Mouse (Mus musculus) adrenal gland, adult 18-20 months (tissue): ENCODE data around the gene Samd1. TPM values are rescaled to one million over a fixed set of nuclear protein-coding genes. Genes with fewer than 3 reads are reported as not detected.

ENCODE experiments used
- DNase-seq, 2 experiments: peaks; one replicate each; pipeline ENCODE4 v3.0.0; 2021 to 2022; ENCODE audit warnings: low spot score in 2 of 2
- long read RNA-seq, 2 experiments: library from polyadenylated mRNA; stranded (forward); transcript quantifications; one replicate each; pipeline ENCODE4 v2.0.0; 2021
- total RNA-seq, 2 experiments: library from RNA; stranded (reverse); gene quantifications; 1 replicate in 1 of 2; 2 replicates in 1 of 2; pipeline ENCODE4 v1.2.3; 2021

Gene Samd1
- total RNA-seq = 10 to 100 TPM; 28.2 to 30.3 TPM
- long read RNA-seq, experiment 1, partial matches to known transcripts = 2 of 6 reads
- long read RNA-seq, experiment 1, other reads (novel, unspliced or antisense) = 0 of 6 reads
- long read RNA-seq, experiment 2, transcript Samd1-201 (5 exons, 2,071 nt) = major isoform, 7 of 10 reads
- long read RNA-seq, experiment 2, partial matches to known transcripts = 2 of 10 reads
- long read RNA-seq, experiment 2, other reads (novel, unspliced or antisense) = 1 of 10 reads

DNA sequence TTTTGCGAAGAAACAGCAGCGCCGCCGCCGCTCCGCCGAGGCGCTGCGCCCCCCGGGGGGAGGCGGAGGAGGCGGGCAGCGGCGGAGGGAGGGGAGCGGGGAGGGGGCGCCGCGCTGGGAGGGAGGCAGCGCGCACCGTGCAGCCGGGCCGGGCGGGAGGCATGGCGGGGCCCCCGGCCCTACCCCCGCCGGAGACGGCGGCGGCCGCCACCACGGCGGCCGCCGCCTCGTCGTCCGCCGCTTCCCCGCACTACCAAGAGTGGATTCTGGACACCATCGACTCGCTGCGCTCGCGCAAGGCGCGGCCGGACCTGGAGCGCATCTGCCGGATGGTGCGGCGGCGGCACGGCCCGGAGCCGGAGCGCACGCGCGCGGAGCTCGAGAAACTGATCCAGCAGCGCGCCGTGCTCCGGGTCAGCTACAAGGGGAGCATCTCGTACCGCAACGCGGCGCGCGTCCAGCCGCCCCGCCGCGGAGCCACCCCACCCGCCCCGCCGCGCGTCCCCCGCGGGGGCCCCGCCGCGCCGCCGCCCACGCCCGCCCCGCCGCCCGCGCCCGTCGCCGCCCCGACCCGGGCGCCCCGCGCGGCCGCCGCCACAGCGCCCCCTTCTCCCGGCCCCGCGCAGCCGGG lies at the start of gene Samd1:
Gene Samd1, plus strand, starts transcription at position 162 of the 631 bp plus-strand sequence.
- peak; percentile 47 to 64 for DNase-seq

DNA sequence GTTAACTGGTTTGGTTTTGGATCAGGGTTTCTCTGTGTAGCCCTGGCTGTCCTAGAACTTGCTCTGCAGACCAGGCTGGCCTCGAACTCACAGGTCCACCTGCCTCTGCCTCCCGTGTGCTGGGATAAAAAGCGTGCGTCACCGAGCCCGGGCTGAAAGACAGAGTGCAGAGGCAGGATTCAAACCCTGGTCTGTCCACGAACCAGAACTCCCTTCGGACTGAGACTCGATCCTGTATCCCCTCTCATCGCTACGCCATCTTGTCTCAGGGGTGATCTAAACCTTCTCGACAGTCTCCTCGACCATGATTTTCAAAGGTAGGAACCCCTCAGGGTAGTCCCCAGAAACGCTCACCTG lies 42.7 kb upstream of the Samd1 start:
- no peak for DNase-seq

DNA sequence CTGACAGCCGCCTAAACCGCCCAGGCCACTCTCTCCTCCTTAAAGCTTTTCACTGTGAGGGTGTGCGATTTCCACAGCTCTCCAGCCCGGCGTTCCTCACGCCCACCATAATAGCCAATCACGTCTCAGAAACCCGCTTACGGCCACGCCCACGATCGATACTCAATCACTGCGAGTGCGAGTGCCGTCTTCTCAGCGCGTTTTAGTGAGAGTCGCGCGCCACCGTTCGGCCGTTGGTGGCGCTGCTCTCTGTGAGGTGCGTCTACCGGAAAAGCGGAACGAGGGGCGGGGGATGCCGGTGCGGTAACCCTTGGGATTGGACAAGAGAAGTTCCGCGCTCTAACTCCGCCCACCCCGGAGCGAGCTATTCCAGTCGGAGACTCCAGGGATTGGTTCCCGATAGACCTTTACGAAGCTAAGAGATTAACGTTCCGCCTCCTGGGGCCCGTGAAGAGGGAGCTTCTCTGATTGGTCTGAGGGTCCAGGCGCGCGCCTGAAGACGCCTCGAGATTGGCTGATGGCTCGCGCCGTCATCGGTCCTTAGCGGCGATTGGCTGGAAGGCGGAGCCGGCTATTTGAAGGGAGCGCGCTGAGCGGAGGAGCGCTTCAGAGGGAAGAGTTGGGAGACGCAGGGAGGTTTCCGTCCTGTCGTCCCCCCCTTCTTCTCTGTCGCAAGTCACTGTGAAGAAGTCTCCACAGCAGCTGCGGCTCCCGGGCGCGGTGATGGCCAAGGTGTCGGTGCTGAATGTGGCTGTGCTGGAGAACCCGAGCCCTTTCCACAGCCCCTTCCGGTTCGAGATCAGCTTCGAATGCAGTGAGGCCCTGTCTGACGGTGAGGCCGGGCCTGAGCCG lies 42.1 kb upstream of the Samd1 start, which contains the start of the genes Gm10644 and Asf1b:
Gene Gm10644, minus strand, starts transcription at position 100 of the 852 bp plus-strand sequence.
Gene Asf1b, plus strand, starts transcription at position 402 of the 852 bp plus-strand sequence.
- peak; percentile 87 to 89 for DNase-seq

DNA sequence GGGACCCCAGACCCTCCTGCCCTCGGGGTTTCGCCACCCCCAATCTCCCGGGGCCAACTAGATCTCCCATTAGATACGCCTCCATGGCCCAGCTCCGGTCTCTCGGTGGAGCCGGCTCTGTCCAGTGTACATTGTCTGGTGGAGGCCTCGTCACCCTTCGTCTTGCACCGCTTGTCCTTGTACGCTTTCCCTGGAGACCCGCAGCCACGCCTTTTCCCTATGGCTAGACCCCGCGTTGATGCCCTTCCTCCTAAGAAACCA lies 41.6 kb upstream of the Samd1 start:
- no peak for DNase-seq

DNA sequence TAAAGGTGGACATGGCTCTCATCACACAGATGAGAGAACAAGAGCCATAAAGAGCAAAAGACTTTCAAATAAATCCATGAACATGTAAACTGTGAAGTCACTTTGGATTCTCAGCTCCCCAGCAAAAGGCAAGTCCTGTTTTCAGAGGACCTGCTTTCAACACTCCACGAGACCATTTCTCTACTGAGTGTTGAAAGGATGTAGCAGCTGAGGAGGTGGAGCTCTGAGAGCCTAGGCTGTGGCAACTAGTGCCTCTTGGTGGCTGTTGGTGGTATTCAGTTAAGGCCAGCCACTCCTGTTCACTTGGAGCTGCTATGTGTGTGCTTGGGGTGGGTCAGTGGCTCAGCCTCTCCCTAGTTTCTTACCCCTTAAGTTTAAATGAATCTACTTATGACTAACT lies 40.7 kb upstream of the Samd1 start:
- DNase-seq = no peak

DNA sequence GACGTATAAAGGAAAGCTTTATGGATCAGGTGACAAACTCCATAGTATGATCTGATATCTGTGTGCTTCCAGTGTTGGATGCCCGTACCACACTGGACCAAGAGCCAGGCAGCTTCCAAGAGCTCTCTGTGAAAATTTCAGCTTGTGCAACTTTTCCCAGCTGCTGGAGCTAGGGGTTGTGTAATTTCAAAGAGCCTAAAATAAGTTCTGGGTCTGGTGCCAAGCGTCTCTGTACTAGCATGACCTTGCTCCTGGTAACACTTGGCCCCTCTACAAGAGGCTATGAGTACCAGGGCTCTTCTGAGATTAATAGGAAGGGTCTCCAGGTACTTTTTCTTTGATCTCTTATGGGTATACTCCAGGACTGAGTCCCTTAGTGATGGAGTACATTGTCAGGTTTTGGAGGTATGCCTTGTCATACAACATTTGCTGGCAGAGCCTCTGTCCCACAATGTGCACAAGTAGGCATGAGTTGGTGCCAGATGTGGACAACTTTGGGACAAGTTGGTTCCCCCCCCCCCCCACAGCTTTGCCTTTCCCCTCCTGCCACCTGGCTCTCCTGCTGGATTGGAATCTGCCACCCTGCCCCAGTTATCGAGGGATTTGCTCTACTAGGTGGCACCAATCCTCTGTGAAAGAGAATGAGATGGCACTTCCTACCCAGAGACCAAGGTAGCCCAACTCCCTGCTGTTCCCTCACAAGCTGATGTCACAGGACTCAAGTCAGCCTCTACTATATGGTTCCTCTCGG lies 33.3 kb upstream of the Samd1 start:
- DNase-seq = no peak

DNA sequence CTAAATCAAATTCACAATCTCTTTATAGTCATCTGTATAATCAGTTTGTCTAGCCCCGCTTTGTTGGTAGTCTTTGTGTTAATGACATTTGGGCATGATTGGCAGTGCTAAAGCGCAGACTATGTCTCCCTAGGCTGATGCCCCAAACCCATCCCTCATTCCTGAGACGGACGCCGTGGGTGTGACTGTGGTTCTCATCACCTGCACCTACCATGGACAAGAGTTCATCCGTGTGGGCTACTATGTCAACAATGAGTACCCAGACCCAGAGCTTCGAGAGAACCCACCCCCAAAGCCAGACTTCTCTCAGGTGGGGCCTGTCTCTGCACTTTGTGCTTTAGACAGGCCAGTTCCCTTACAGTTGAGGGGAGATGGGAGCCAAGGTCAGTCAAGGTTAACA lies 29.8 kb upstream of the Samd1 start:
- no peak for DNase-seq

DNA sequence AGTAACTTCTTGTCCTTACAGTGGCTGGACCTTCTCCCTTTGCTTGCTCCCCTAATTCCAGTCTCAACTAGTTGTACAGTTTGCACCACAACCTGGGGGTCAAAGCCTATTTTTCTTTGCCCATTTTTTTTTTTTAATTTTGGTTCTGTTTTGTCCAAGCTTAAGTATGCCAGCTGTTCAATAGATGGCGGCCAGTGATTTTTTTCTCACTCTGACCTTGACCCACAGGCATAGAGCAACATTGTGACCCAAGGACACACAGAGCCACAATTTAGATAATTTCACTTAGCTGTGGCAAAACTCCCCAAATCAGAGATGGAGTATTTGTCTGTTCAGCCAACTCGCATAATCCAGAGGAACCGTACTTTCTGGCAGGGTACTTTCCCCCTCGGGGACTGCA lies 26.4 kb upstream of the Samd1 start:
- no peak for DNase-seq

DNA sequence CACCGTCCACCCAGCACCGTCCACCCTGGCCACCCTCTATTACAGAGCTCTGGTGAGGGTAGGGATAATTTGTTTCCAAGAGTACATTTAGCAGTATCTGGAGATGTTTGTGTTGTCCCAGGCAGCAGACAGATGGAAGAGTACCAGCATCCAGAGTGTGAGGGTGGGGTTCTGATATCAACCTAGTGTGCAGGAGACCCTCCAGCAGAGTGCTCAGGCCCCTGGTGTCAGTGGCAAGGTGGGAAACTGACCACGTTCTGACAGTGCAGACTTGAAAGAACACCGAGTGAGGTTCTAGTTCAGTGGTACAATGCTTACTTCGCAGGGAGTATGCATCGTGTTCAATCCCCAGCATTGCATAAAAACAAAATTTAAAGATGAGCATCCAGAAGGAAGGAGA lies 25.8 kb upstream of the Samd1 start:
- DNase-seq = no peak

DNA sequence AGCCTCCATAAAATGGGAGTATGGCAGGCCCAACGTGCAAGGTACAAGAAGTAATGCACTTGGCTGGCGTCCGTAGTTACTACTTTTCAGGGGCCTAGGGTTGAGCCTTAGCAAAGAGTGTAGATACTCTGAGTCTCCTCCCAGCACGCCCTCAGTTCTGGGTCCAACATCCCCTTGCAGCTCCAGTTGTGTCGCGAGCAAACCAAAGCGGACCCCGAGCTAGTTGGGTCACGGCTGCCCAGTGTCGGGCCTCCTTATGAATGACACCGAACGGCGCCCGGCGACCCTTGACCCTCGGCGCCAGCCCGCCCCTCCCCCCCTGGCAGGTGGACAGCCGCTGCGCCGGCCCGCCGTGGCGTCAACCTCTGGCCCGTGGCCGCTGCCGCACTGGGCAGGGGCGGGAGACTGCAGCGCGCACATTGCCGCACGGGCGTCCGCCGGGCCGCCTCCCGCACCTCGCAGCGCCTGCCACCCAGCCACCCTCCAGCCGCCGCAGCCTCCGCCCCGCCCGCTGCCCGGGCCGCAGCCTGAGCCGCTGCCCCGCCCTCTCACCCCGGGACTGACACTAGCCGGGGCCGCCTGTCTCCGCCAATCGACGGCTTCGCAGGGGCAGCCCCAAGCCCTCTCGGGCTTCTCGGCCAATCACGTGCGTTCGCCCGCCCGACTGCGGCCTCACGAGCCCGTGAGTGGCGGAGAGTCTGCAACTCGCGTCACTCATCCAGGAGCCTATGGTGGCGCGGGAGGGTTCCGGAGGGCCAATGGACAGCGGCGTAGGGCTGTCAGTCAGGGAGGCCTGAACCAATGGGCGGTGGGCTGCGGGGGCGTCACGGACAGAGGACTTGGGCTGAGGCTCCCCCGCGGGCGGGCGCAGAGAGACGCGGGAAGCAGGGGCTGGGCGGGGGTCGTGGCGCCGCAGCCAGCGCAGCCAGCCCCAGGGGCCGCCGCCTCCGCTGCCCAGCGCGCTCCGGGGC lies 25.0 kb upstream of the Samd1 start, which contains the start of gene Prkaca:
Gene Prkaca, plus strand, starts transcription at position 844 of the 971 bp plus-strand sequence.
- DNase-seq = peak; percentile 91 to 93

DNA sequence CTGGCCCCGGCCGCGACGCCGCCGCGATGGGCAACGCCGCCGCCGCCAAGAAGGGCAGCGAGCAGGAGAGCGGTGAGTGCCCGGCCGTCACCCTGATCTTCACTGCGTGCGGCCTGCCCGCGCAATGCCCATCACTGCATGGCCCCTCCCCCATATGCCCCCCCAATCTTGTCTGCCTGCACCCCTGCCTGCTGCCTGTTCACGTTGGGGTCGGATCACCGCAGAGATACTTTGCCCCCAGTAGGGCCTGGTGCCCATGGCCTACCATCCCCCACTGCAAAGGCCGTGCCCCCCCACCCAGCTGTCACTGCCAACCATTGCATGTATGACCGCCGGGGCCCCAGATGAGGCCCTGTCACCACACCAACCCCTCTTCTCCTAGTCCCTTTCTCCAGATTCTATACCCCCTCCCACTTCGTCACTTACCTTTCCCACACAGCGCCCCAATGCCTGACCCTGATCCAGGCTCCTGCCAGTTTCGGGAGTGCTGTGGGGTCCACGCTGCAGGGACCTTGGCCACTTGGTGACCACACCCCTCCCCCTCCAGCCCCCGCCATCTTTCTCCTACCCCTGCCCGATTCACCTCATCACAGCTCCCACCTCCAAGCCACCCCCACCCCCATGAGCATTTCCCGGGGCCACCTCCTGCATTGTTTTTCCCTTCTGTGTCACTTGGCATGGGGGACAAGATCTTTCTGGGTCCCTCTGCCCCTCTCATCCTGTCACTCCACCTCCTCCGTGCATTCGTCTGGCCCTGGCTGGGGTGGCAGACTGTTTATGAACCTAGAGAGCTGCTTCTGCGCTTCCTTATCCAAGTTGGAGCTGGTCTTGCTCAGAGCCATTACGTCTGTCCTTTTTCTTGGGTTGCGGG lies 24.1 kb upstream of the Samd1 start:
- no peak for DNase-seq

DNA sequence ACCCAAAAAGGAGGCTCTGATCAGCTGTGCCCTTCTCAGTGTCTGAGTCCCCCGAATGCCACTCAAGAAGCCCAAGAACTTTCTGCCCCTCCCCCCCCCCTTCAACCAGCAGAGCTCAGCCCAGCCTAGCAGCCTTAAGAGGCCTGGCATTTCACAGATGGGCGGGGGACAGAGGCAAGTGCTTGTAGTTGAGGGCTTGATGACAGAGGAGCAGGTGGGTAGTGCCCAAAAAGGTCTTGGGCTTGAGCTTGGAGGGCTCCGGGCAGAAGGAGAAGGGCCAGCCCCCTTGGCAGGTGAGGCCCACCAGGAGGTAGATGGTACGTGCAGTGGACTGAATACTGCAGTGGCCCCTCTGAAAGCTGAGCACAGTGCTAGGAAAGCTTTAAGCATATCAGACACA lies 23.0 kb upstream of the Samd1 start:
- no peak for DNase-seq

DNA sequence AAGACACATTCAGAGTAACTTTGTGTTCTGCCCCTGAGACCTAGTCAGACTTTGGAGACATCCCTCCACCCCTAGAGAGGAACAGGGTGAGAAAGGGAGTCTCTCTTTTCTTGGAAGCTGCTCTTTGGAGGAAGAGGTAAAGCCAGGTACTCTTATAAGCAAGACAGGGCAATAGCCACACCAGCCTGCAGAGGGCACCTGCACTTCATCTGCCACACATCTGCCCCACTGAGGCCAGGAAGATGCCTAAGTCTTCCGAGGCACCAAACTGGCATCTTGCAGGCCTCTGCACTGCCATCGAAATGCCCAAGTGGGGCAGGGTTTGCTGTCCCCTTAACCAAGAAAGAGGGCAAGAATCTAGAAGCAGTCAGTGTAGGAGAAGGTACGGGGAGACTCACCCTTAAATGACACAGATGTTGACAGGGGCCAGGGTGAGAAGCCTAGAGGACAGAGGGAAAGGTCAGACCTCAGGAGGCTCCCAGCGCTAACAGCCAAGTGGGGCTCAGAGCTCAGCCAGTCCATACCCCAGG lies 21.3 kb upstream of the Samd1 start:
- no peak for DNase-seq

DNA sequence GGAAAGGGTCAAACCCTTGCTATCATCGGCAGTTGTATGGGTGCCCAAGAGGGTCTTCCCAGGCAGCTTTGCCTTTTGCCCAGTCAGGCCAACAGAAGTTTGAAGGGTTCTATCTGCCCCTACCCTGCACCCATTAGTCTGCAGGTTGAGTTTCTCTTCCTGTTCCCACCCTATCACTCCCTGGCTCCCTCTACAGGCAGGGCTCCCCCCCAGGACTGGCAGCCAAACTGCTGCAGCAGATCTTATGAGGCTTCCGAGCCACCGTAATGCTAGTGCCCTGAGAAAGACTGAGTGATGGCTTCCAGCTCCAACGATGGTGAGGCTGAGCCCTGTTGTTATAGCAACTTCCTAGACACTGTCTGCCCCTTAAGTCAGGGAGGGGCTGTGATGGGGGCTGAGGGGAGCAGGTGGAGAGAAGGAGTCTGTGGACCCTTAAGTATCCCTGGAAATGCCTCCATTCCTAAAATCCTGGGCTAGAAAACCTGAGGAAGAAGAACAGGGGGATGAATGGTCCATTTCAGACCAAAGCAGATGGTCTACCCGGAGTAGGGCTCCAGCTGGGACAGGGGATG lies 20.6 kb upstream of the Samd1 start:
- no peak for DNase-seq

DNA sequence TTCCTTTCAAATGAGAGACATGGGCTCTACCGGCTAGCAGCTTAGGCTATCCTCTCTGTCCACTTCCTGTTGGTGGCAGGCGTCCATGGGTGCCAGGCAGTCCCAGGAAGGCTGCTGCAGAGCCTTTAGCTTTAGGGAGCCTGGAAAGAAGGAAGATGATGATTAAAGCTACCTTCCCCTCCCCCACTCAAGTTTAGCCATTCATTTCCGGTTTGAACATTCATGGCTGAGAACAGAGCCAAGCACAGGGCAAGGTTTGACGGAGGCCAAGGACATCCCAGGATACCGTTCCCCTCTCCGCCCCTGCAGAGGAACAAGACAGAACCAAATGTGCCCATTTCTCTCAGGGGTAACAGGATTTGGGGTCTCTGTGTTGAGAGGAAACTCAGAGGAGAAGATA lies 19.8 kb upstream of the Samd1 start:
- no peak for DNase-seq

DNA sequence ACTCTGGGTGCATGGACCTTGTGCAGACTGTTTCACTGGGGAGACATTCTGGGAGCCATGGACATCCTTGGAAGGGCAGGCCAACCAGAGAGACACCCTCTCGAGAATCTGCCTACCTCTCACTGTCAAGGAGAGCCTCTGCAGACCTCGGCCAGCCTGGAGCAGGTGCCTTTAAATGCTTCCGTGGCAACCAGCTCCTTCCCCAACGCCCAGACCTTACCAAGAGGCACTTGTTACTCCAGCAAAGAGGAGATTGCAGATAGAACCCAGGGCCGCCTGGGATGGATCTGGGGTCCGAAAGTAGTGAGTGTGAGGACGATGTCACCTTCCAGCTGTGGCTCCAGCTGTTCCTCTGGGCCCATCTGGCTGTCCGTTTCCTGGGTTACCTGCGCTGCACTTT lies 19.3 kb upstream of the Samd1 start:
- no peak for DNase-seq

DNA sequence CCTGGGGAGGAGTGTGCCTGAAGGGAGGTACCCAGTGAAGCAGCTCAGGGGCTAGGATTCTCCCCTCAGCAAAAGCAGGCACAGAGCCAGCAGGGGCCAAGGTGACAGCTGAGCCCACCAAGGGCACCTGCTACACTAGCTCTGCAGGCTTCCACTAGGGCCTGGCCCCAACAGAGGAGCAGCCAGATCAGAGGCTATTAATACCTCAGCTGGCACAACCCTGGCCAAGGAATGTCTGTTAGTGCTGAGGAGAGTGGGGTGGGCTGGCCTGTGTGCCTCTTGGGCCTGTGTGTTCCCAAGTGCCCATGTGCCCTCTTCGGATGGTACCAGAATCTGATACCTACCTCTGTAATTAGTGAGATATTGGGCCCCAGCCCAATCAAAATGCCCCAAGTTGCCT lies 17.2 kb upstream of the Samd1 start:
- no peak for DNase-seq

DNA sequence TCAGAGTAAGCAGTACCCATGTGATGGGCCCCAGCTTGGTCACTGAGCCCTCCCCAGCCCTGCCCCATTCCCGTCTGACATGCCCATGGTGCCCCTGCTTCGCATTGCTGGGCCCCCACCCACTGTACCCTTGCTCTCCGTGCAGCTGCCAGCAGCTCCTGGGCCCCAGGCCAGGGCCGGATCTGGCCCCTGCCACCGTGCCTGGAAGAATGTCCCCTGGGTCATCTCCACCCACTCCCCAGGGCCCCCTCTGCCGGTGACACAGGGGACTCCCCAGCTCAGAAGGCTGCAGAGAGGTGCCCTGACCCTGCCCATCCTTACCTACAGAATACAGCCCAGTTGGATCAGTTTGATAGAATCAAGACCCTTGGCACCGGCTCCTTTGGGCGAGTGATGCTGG lies 16.6 kb upstream of the Samd1 start:
- no peak for DNase-seq

DNA sequence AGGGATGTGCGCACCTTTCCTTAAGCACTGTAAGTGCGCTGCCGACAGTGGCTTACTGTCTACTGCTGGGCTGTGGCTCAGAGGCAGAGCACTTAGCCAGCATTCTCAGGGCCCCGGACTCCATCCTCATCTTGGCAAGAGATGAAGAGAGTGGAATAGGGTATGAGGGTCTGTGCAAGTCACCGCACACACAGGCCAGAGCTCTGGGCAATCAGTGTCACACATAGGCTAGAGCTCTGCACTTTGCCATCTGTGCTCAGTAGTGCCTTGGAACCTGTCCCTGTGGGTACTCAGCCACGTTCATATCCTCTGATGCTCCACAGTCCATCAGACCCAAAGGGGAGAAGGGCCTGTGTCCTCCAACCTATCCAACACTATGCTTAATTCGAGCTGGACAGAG lies 15.9 kb upstream of the Samd1 start:
- no peak for DNase-seq
